Mouse (Mus musculus): ENCODE measurements around the gene Auts2.

DNA sequence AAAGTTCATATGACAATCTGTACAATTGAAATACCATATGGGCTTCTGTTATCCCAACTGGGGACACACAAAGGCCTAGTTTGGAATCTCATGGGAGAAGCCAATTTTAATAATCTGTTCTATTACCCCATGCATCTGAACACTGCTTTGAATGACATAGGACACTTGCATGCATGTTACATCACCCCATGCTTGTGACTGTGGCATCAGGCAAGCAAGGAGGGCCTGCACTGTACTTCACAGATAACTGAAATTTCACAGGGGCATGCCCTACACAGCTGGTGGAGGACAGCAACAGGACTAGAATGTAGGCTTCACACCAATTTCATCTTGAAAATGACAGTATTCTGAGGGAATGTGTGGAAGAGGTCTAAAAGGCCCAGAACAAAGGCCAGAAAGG lies 746.1 kb downstream of the Auts2 start:
- TF ChIP-seq EP300 (IDR thresholded peaks at IDR 0.05; ENCODE audit: low read depth), result no peak
- no peak for TF ChIP-seq CTCF (IDR thresholded peaks at IDR 0.05; ENCODE audit: low read depth)
